Mouse (Mus musculus) embryonic facial prominence, embryonic 10.5 days (tissue): ENCODE data around the gene Hadha. TPM values are rescaled to one million over a fixed set of nuclear protein-coding genes. Genes with fewer than 3 reads are reported as not detected.
A peak's percentile ranks its signal among the peaks of the same experiment; 100 is the strongest.

Experiments used
- DNase-seq: peaks from one replicate; pipeline ENCODE4 v3.0.0-alpha.2; 2017; ENCODE audit warnings: low spot score
- H3K27ac ChIP-seq: fragments of 300-500 bp; sonication (generic); replicated peaks from 2 replicates; pipeline ENCODE4 v1.5.1; 2016; ENCODE audit warnings: mild to moderate bottlenecking
- H3K27me3 ChIP-seq: fragments of 300-500 bp; sonication (generic); replicated peaks from 2 replicates; pipeline ENCODE4 v1.6.1; 2016; ENCODE audit warnings: low read depth, mild to moderate bottlenecking; ENCODE audit not compliant: poor library complexity, severe bottlenecking
- H3K36me3 ChIP-seq: fragments of 300-500 bp; sonication (generic); replicated peaks from 2 replicates; pipeline ENCODE4 v1.6.1; 2016; ENCODE audit warnings: mild to moderate bottlenecking, moderate library complexity
- H3K4me1 ChIP-seq: fragments of 300-500 bp; sonication (generic); 2 replicates; pipeline ENCODE4 v1.6.1; 2016
- H3K4me3 ChIP-seq: fragments of 300-500 bp; sonication (generic); 2 replicates; pipeline ENCODE4 v1.5.1; 2016; ENCODE audit warnings: mild to moderate bottlenecking, moderate library complexity
- H3K9me3 ChIP-seq: fragments of 300-500 bp; sonication (generic); 2 replicates; pipeline ENCODE4 v1.6.1; 2016; ENCODE audit warnings: mild to moderate bottlenecking
- WGBS: fragments of 180-500 bp; shearing (Covaris S2); methylation state at CpG from one replicate; pipeline ENCODE4 v1.1.7; 2016; 5-methylcytosine and 5-hydroxymethylcytosine counted together
- polyA plus RNA-seq: library from polyadenylated mRNA; unstranded; fragments of >200 nt; fragmentation: Nextera tagmentation; extraction: Ambion mirVana; gene quantifications from 2 replicates; pipeline ENCODE4 v1.2.1, GENCODE M21; 2016

Gene Hadha
- polyA plus RNA-seq: 102 and 114 TPM in 2 replicates

GRCm38 (mm10) chr5:30154474-30155394 lies at the start of gene Hadha, which contains the start of gene Hadhb:
TSS of gene Hadha (minus strand) at chr5:30155162.
TSS of gene Hadhb (plus strand) at chr5:30155248.
- Histone ChIP-seq H3K36me3 (no peaks in the 10 kb centered on the region; the same call in 1 of the 2 replicates), H3K4me3 (peak within 1 kb of the TSS; percentile 72), H3K27me3 (no peaks in the 10 kb centered on the region), H3K4me1 (peaks cover 22% of the 10 kb centered on the region), H3K27ac (peak within 1 kb of the TSS; percentile 96), H3K9me3 (no peaks in the 10 kb centered on the region)
- under 1% methylated on average over 53 of the region's 53 CpGs for WGBS
- DNase-seq: peak; percentile 91

GRCm38 (mm10) chr5:30204441-30204840 lies 49.5 kb upstream of the Hadha start:
- Histone ChIP-seq H3K4me3 (no peak overlapping the region), H3K4me1 (no peaks in the 10 kb centered on the region), H3K27ac (no peak overlapping the region), H3K9me3 (no peaks in the 10 kb centered on the region), H3K27me3 (no peaks in the 10 kb centered on the region), H3K36me3 (no peaks in the 10 kb centered on the region)
- WGBS: 35% methylated on average over 1 of the region's 1 CpGs
- DNase-seq: no peak

- no peaks in the 10 kb centered on the region for H3K9me3 ChIP-seq
- H3K4me1 ChIP-seq: no peaks in the 10 kb centered on the region
- H3K4me3 ChIP-seq: no peak overlapping the region
- no peaks in the 10 kb centered on the region for H3K27me3 ChIP-seq
- no peaks in the 10 kb centered on the region for H3K36me3 ChIP-seq
- no peak for DNase-seq
- no peak overlapping the region for H3K27ac ChIP-seq
- WGBS: 82% methylated on average over 10 of the region's 10 CpGs
Observed at GRCm38 (mm10) chr5:30203216-30203885, 48.4 kb upstream of the Hadha start.

- Histone ChIP-seq H3K27me3 (no peaks in the 10 kb centered on the region), H3K4me1 (no peaks in the 10 kb centered on the region), H3K9me3 (no peaks in the 10 kb centered on the region), H3K27ac (no peak overlapping the region), H3K36me3 (no peaks in the 10 kb centered on the region), H3K4me3 (no peak overlapping the region)
- WGBS: 88% methylated on average over 7 of the region's 7 CpGs
- no peak for DNase-seq
Observed at GRCm38 (mm10) chr5:30202221-30202620, 47.3 kb upstream of the Hadha start.

GRCm38 (mm10) chr5:30201521-30201920 lies 46.6 kb upstream of the Hadha start:
- WGBS: 57% methylated on average over 5 of the region's 5 CpGs
- no peak overlapping the region for H3K27ac ChIP-seq
- DNase-seq: peak; percentile 36

GRCm38 (mm10) chr5:30198257-30198656 lies 43.3 kb upstream of the Hadha start:
- no peak overlapping the region for H3K4me3 ChIP-seq
- H3K9me3 ChIP-seq: no peaks in the 10 kb centered on the region
- no peaks in the 10 kb centered on the region for H3K36me3 ChIP-seq
- H3K4me1 ChIP-seq: no peaks in the 10 kb centered on the region
- H3K27me3 ChIP-seq: no peaks in the 10 kb centered on the region
- no peak for DNase-seq
- 78% methylated on average over 7 of the region's 7 CpGs for WGBS
- H3K27ac ChIP-seq: no peak overlapping the region

More at GRCm38 (mm10) chr5:30201521-30201920, 46.6 kb upstream of the Hadha start:
- no peaks in the 10 kb centered on the region for H3K9me3 ChIP-seq
- H3K4me1 ChIP-seq: no peaks in the 10 kb centered on the region
- H3K4me3 ChIP-seq: no peak overlapping the region
- no peaks in the 10 kb centered on the region for H3K36me3 ChIP-seq
- H3K27me3 ChIP-seq: no peaks in the 10 kb centered on the region

- no peak overlapping the region for H3K4me3 ChIP-seq
- H3K9me3 ChIP-seq: no peaks in the 10 kb centered on the region
- no peaks in the 10 kb centered on the region for H3K27me3 ChIP-seq
- WGBS: 91% methylated on average over 5 of the region's 5 CpGs
- H3K36me3 ChIP-seq: no peaks in the 10 kb centered on the region
- no peak overlapping the region for H3K27ac ChIP-seq
- H3K4me1 ChIP-seq: no peaks in the 10 kb centered on the region
- no peak for DNase-seq
Observed at GRCm38 (mm10) chr5:30195340-30195739, 40.4 kb upstream of the Hadha start.

GRCm38 (mm10) chr5:30192452-30192851 lies 37.5 kb upstream of the Hadha start:
- 86% methylated on average over 1 of the region's 1 CpGs for WGBS
- no peaks in the 10 kb centered on the region for H3K9me3 ChIP-seq
- no peak overlapping the region for H3K4me3 ChIP-seq
- H3K4me1 ChIP-seq: no peaks in the 10 kb centered on the region
- H3K27me3 ChIP-seq: no peaks in the 10 kb centered on the region
- peaks cover 13% of the 10 kb centered on the region for H3K36me3 ChIP-seq
- no peak for DNase-seq
- H3K27ac ChIP-seq: no peak overlapping the region

GRCm38 (mm10) chr5:30187687-30188485 lies 32.9 kb upstream of the Hadha start:
- DNase-seq: no peak
- H3K4me1 ChIP-seq: no peaks in the 10 kb centered on the region
- no peak overlapping the region for H3K27ac ChIP-seq
- H3K27me3 ChIP-seq: no peaks in the 10 kb centered on the region
- WGBS: 91% methylated on average over 12 of the region's 12 CpGs
- H3K9me3 ChIP-seq: no peaks in the 10 kb centered on the region
- peaks cover 46% of the 10 kb centered on the region for H3K36me3 ChIP-seq
- no peak overlapping the region for H3K4me3 ChIP-seq

- Histone ChIP-seq H3K27ac (no peak overlapping the region), H3K27me3 (peaks cover 15% of the 10 kb centered on the region), H3K36me3 (peaks cover 75% of the 10 kb centered on the region), H3K4me1 (peaks cover 34% of the 10 kb centered on the region), H3K9me3 (no peaks in the 10 kb centered on the region), H3K4me3 (no peak overlapping the region)
- no peak for DNase-seq
- 24% methylated on average over 4 of the region's 4 CpGs for WGBS
Observed at GRCm38 (mm10) chr5:30175811-30176210, 20.8 kb upstream of the Hadha start.

GRCm38 (mm10) chr5:30172931-30173692 lies 18.1 kb upstream of the Hadha start:
- 34% methylated on average over 20 of the region's 20 CpGs for WGBS
- Histone ChIP-seq H3K36me3 (peaks cover 72% of the 10 kb centered on the region), H3K27ac (no peak overlapping the region), H3K4me1 (peaks cover 36% of the 10 kb centered on the region), H3K27me3 (peaks cover 23% of the 10 kb centered on the region), H3K4me3 (no peak overlapping the region), H3K9me3 (no peaks in the 10 kb centered on the region)
- DNase-seq: peak; percentile 33
